Mouse (Mus musculus): ENCODE data around the gene D5Ertd579e. TPM values are rescaled to one million over a fixed set of nuclear protein-coding genes. Genes with fewer than 3 reads are reported as not detected.

Gene D5Ertd579e
- polyA plus RNA-seq, 1 experiment = 356 TPM

- no peak for TF ChIP-seq CTCF (IDR thresholded peaks at IDR 0.05; ENCODE audit: insufficient read depth, low read depth, low read length)
- TF ChIP-seq POLR2A (IDR thresholded peaks at IDR 0.05; ENCODE audit: insufficient read depth, low read depth, low read length) = no peak
- no peak overlapping the region for H3K27ac ChIP-seq (ENCODE audit: insufficient read depth, low read depth, low read length)
- WGBS = 75% methylated on average over 5 of the region's 5 CpGs
- H3K4me1 ChIP-seq (ENCODE audit: control insufficient read depth, insufficient read depth, low read length) = peaks cover 12% of the 10 kb centered on the region
- H3K4me3 ChIP-seq (ENCODE audit: insufficient read depth, low read depth, low read length) = no peak overlapping the region
These were observed 2.9 kb upstream of the D5Ertd579e start for GRCm38 (mm10) chr5:36698689-36699088.

- WGBS = 77% methylated on average over 7 of the region's 7 CpGs
- H3K4me1 ChIP-seq (ENCODE audit: control insufficient read depth, insufficient read depth, low read length) = peaks cover 16% of the 10 kb centered on the region
- H3K27ac ChIP-seq (ENCODE audit: insufficient read depth, low read depth, low read length) = no peak overlapping the region
- no peak overlapping the region for H3K4me3 ChIP-seq (ENCODE audit: insufficient read depth, low read depth, low read length)
- TF ChIP-seq CTCF (IDR thresholded peaks at IDR 0.05; ENCODE audit: insufficient read depth, low read depth, low read length) (no peak), POLR2A (IDR thresholded peaks at IDR 0.05; ENCODE audit: insufficient read depth, low read depth, low read length) (no peak)
These were observed 2.3 kb upstream of the D5Ertd579e start for GRCm38 (mm10) chr5:36698067-36698670.

- H3K27ac ChIP-seq (ENCODE audit: insufficient read depth, low read depth, low read length) = peak overlapping the region; percentile 61
- no peak overlapping the region for H3K4me3 ChIP-seq (ENCODE audit: insufficient read depth, low read depth, low read length)
- H3K4me1 ChIP-seq (ENCODE audit: control insufficient read depth, insufficient read depth, low read length) = peaks cover 16% of the 10 kb centered on the region
- TF ChIP-seq CTCF (IDR thresholded peaks at IDR 0.05; ENCODE audit: insufficient read depth, low read depth, low read length) (no peak), POLR2A (IDR thresholded peaks at IDR 0.05; ENCODE audit: insufficient read depth, low read depth, low read length) (no peak)
- 64% methylated on average over 11 of the region's 11 CpGs for WGBS
These were observed 878 bp upstream of the D5Ertd579e start for GRCm38 (mm10) chr5:36696504-36697300.

GRCm38 (mm10) chr5:36695005-36695404 is 819 bp downstream of the D5Ertd579e start:
- H3K4me1 ChIP-seq (ENCODE audit: control insufficient read depth, insufficient read depth, low read length) = peaks cover 16% of the 10 kb centered on the region
- no peak for TF ChIP-seq POLR2A (IDR thresholded peaks at IDR 0.05; ENCODE audit: insufficient read depth, low read depth, low read length)
- TF ChIP-seq CTCF (IDR thresholded peaks at IDR 0.05; ENCODE audit: insufficient read depth, low read depth, low read length) = no peak
- WGBS = 1% methylated on average over 14 of the region's 14 CpGs
- peak overlapping the region; percentile 94 for H3K27ac ChIP-seq (ENCODE audit: insufficient read depth, low read depth, low read length)
- H3K4me3 ChIP-seq (ENCODE audit: insufficient read depth, low read depth, low read length) = peak overlapping the region; percentile 66

GRCm38 (mm10) chr5:36693651-36694050 is 2.2 kb downstream of the D5Ertd579e start:
- 89% methylated on average over 2 of the region's 2 CpGs for WGBS
- H3K27ac ChIP-seq (ENCODE audit: insufficient read depth, low read depth, low read length) = no peak overlapping the region
- no peak overlapping the region for H3K4me3 ChIP-seq (ENCODE audit: insufficient read depth, low read depth, low read length)
- no peak for TF ChIP-seq CTCF (IDR thresholded peaks at IDR 0.05; ENCODE audit: insufficient read depth, low read depth, low read length)
- no peak for TF ChIP-seq POLR2A (IDR thresholded peaks at IDR 0.05; ENCODE audit: insufficient read depth, low read depth, low read length)
- peaks cover 16% of the 10 kb centered on the region for H3K4me1 ChIP-seq (ENCODE audit: control insufficient read depth, insufficient read depth, low read length)

GRCm38 (mm10) chr5:36691423-36691822 is 4.4 kb downstream of the D5Ertd579e start:
- Histone ChIP-seq H3K4me1 (ENCODE audit: control insufficient read depth, insufficient read depth, low read length) (peaks cover 11% of the 10 kb centered on the region), H3K4me3 (ENCODE audit: insufficient read depth, low read depth, low read length) (no peak overlapping the region), H3K27ac (ENCODE audit: insufficient read depth, low read depth, low read length) (no peak overlapping the region)
- no peak for TF ChIP-seq CTCF (IDR thresholded peaks at IDR 0.05; ENCODE audit: insufficient read depth, low read depth, low read length)
- no peak for TF ChIP-seq POLR2A (IDR thresholded peaks at IDR 0.05; ENCODE audit: insufficient read depth, low read depth, low read length)
- WGBS = 67% methylated on average over 1 of the region's 1 CpGs

- no peak overlapping the region for H3K27ac ChIP-seq (ENCODE audit: insufficient read depth, low read depth, low read length)
- no peak for TF ChIP-seq POLR2A (IDR thresholded peaks at IDR 0.05; ENCODE audit: insufficient read depth, low read depth, low read length)
- no peak for TF ChIP-seq CTCF (IDR thresholded peaks at IDR 0.05; ENCODE audit: insufficient read depth, low read depth, low read length)
- peaks cover 4% of the 10 kb centered on the region for H3K4me1 ChIP-seq (ENCODE audit: control insufficient read depth, insufficient read depth, low read length)
- H3K4me3 ChIP-seq (ENCODE audit: insufficient read depth, low read depth, low read length) = no peak overlapping the region
- 59% methylated on average over 4 of the region's 4 CpGs for WGBS
These were observed 10.7 kb downstream of the D5Ertd579e start for GRCm38 (mm10) chr5:36685170-36685569.

- WGBS = 89% methylated on average over 1 of the region's 1 CpGs
- Histone ChIP-seq H3K4me1 (ENCODE audit: control insufficient read depth, insufficient read depth, low read length) (peaks cover 6% of the 10 kb centered on the region), H3K4me3 (ENCODE audit: insufficient read depth, low read depth, low read length) (no peak overlapping the region)
These were observed 12.2 kb downstream of the D5Ertd579e start for GRCm38 (mm10) chr5:36683586-36683985.

GRCm38 (mm10) chr5:36681219-36681618 is 14.6 kb downstream of the D5Ertd579e start:
- H3K4me3 ChIP-seq (ENCODE audit: insufficient read depth, low read depth, low read length) = no peak overlapping the region
- TF ChIP-seq POLR2A (IDR thresholded peaks at IDR 0.05; ENCODE audit: insufficient read depth, low read depth, low read length) (no peak), CTCF (IDR thresholded peaks at IDR 0.05; ENCODE audit: insufficient read depth, low read depth, low read length) (no peak)

More at GRCm38 (mm10) chr5:36683586-36683985, 12.2 kb downstream of the D5Ertd579e start:
- no peak overlapping the region for H3K27ac ChIP-seq (ENCODE audit: insufficient read depth, low read depth, low read length)
- TF ChIP-seq POLR2A (IDR thresholded peaks at IDR 0.05; ENCODE audit: insufficient read depth, low read depth, low read length) = no peak

More at GRCm38 (mm10) chr5:36681219-36681618, 14.6 kb downstream of the D5Ertd579e start:
- no peak overlapping the region for H3K27ac ChIP-seq (ENCODE audit: insufficient read depth, low read depth, low read length)
- peaks cover 6% of the 10 kb centered on the region for H3K4me1 ChIP-seq (ENCODE audit: control insufficient read depth, insufficient read depth, low read length)
